ENCODE assay signal across 12 mouse cellular contexts in genomic region chr8:120572534-120572933, GRCm38 (mm10). TPM values are rescaled to one million over a fixed set of nuclear protein-coding genes. Genes with fewer than 3 reads are reported as not detected.
DNase-seq lines count a peak whose midpoint lies in the region; ATAC-seq and TF ChIP-seq lines count a peak whose summit lies in the region.
"Had no signal": no experiment of that assay in that cellular context is flagged by ENCODE, and none has a peak within 500 bp of the region (broad histone marks: within the 10 kb centered on the region; RNA-seq: fewer than 3 reads in every experiment).

No protein-coding gene starts in this region.

- no peaks in the 10 kb centered on the region for H3K4me1 ChIP-seq in forebrain, postnatal 0 days (ENCODE audit: insufficient read depth)
- peaks cover 8% of the 10 kb centered on the region for H3K4me1 ChIP-seq in forebrain, embryonic 15.5 days
- peaks cover 15% of the 10 kb centered on the region for H3K4me1 ChIP-seq in neural tube, embryonic 15.5 days

- no peak overlapping the region for H3K4me3 ChIP-seq in forebrain, postnatal 0 days (ENCODE audit: low read depth, low read length)
- no peak overlapping the region for H3K4me3 ChIP-seq in forebrain, embryonic 15.5 days
- H3K4me3 ChIP-seq in neural tube, embryonic 15.5 days (replicated peaks) = no peak overlapping the region
- H3K4me3 ChIP-seq: forebrain, embryonic 13.5 days; heart, embryonic 15.5 days; limb, embryonic 12.5 days; midbrain, embryonic 13.5 days had no signal

- no peak for DNase-seq in forebrain, postnatal 0 days
- peak; percentile 39 for DNase-seq in thymus, postnatal 4 days
- DNase-seq in thymus, postnatal 14 days = no peak
- DNase-seq in kidney, postnatal 36 days = no peak
- DNase-seq in yolk sac, embryonic 10.5 days (ENCODE audit: low spot score) = no peak

- 0 out of 2 replicates have a peak, but pooled peaks have one; percentile 5 for TF ChIP-seq CTCF in forebrain, postnatal 0 days (IDR thresholded peaks at IDR 0.05; ENCODE audit: low read depth)

- no peak overlapping the region for H3K27ac ChIP-seq in forebrain, postnatal 0 days (ENCODE audit: low read depth, low read length)
- H3K27ac ChIP-seq in forebrain, embryonic 15.5 days (replicated peaks) = no peak overlapping the region
- H3K27ac ChIP-seq in neural tube, embryonic 15.5 days (replicated peaks) = no peak overlapping the region
- H3K27ac ChIP-seq: forebrain, embryonic 13.5 days; heart, embryonic 15.5 days; limb, embryonic 12.5 days; midbrain, embryonic 13.5 days had no signal

- H3K9ac ChIP-seq in forebrain, postnatal 0 days = no peak overlapping the region
- no peak overlapping the region for H3K9ac ChIP-seq in forebrain, embryonic 15.5 days (replicated peaks)
- no peak overlapping the region for H3K9ac ChIP-seq in neural tube, embryonic 15.5 days (replicated peaks)
- H3K9ac ChIP-seq: forebrain, embryonic 13.5 days; heart, embryonic 15.5 days; limb, embryonic 12.5 days had no signal

- no peaks in the 10 kb centered on the region for H3K27me3 ChIP-seq in forebrain, postnatal 0 days (ENCODE audit: insufficient read depth, low read length)
- H3K27me3 ChIP-seq in forebrain, embryonic 15.5 days = no peaks in the 10 kb centered on the region
- H3K27me3 ChIP-seq in neural tube, embryonic 15.5 days (replicated peaks) = no peaks in the 10 kb centered on the region
- H3K27me3 ChIP-seq: forebrain, embryonic 13.5 days; heart, embryonic 15.5 days; limb, embryonic 12.5 days; midbrain, embryonic 13.5 days had no signal

- WGBS in forebrain, postnatal 0 days = 67% methylated on average over 21 of the region's 21 CpGs
- 70% methylated on average over 21 of the region's 21 CpGs for WGBS in forebrain, embryonic 15.5 days
- 83% methylated on average over 21 of the region's 21 CpGs for WGBS in neural tube, embryonic 15.5 days

- no peak overlapping the region for H3K4me2 ChIP-seq in forebrain, postnatal 0 days (ENCODE audit: low read depth)
- no peak overlapping the region for H3K4me2 ChIP-seq in forebrain, embryonic 15.5 days (replicated peaks)
- H3K4me2 ChIP-seq in neural tube, embryonic 15.5 days = no peak overlapping the region
- H3K4me2 ChIP-seq: forebrain, embryonic 13.5 days; heart, embryonic 15.5 days; limb, embryonic 12.5 days; midbrain, embryonic 13.5 days had no signal

- H3K9me3 ChIP-seq in forebrain, postnatal 0 days (ENCODE audit: low read length) = no peaks in the 10 kb centered on the region
- no peaks in the 10 kb centered on the region for H3K9me3 ChIP-seq in forebrain, embryonic 15.5 days
- no peaks in the 10 kb centered on the region for H3K9me3 ChIP-seq in neural tube, embryonic 15.5 days (replicated peaks)
- H3K9me3 ChIP-seq: forebrain, embryonic 13.5 days; heart, embryonic 15.5 days; limb, embryonic 12.5 days; midbrain, embryonic 13.5 days had no signal

- no peak for ATAC-seq in forebrain, postnatal 0 days
- no peak for ATAC-seq in forebrain, embryonic 15.5 days (replicated peaks)
- peak; percentile 50 for ATAC-seq in megakaryocyte progenitor cell, adult 5-6 weeks (replicated peaks; ENCODE audit: poor library complexity)
- no peak for ATAC-seq in neural tube, embryonic 15.5 days (ENCODE audit: low FRiP score)
- ATAC-seq: forebrain, embryonic 13.5 days; midbrain, embryonic 13.5 days had no signal

- H3K36me3 ChIP-seq in forebrain, postnatal 0 days (ENCODE audit: insufficient read depth) = peaks cover 91% of the 10 kb centered on the region
- peaks cover 90% of the 10 kb centered on the region for H3K36me3 ChIP-seq in forebrain, embryonic 15.5 days
- peaks cover 91% of the 10 kb centered on the region for H3K36me3 ChIP-seq in neural tube, embryonic 15.5 days

RNA-seq across cellular contexts. Expression of gene Gins2, which starts 16.6 kb away (rescaled TPM):
- total RNA-seq in forebrain, postnatal 0 days (2014; rRNA removed) = 2.6 and 5.3 TPM in 2 replicates
- 9.6 and 10.7 TPM in 2 replicates for polyA plus RNA-seq in forebrain, postnatal 0 days (2015; fragmentation: Nextera tagmentation; extraction: Ambion mirVana)
- 27.1 and 34.2 TPM in 2 replicates for polyA plus RNA-seq in forebrain, embryonic 15.5 days (2015; fragmentation: Nextera tagmentation; extraction: Ambion mirVana)
- 65.9 and 67.1 TPM in 2 replicates for total RNA-seq in megakaryocyte progenitor cell, adult 5-6 weeks (2015)
- total RNA-seq in megakaryocyte progenitor cell, adult 5-6 weeks (2017) = 28.1 and 47.1 TPM in 2 replicates
- polyA plus RNA-seq in neural tube, embryonic 15.5 days (2015; fragmentation: Nextera tagmentation; extraction: Ambion mirVana) = 15.9 and 38.9 TPM in 2 replicates
